Mouse (Mus musculus) common myeloid progenitor, adult 5-6 weeks (primary cell): ENCODE results near the gene Capza2. TPM values are rescaled to one million over a fixed set of nuclear protein-coding genes. Genes with fewer than 3 reads are reported as not detected.
A peak's percentile ranks its signal among the peaks of the same experiment; 100 is the strongest.

ENCODE experiments used
- ATAC-seq: replicated peaks from 2 replicates; pipeline ENCODE4 v1.8.0; 2016; ENCODE audit warnings: low read depth, mild to moderate bottlenecking, moderate TSS enrichment, inconsistent platforms; ENCODE audit not compliant: poor library complexity, severe bottlenecking
- total RNA-seq: library from RNA; stranded (forward); fragments of 200-1000, 187-1606 nt; gene quantifications from 2 replicates; pipeline ENCODE4 v1.2.3, GENCODE M21; 2017

The Capza2 gene
- total RNA-seq, 1 experiment from 2014 or later = 287 TPM

DNA sequence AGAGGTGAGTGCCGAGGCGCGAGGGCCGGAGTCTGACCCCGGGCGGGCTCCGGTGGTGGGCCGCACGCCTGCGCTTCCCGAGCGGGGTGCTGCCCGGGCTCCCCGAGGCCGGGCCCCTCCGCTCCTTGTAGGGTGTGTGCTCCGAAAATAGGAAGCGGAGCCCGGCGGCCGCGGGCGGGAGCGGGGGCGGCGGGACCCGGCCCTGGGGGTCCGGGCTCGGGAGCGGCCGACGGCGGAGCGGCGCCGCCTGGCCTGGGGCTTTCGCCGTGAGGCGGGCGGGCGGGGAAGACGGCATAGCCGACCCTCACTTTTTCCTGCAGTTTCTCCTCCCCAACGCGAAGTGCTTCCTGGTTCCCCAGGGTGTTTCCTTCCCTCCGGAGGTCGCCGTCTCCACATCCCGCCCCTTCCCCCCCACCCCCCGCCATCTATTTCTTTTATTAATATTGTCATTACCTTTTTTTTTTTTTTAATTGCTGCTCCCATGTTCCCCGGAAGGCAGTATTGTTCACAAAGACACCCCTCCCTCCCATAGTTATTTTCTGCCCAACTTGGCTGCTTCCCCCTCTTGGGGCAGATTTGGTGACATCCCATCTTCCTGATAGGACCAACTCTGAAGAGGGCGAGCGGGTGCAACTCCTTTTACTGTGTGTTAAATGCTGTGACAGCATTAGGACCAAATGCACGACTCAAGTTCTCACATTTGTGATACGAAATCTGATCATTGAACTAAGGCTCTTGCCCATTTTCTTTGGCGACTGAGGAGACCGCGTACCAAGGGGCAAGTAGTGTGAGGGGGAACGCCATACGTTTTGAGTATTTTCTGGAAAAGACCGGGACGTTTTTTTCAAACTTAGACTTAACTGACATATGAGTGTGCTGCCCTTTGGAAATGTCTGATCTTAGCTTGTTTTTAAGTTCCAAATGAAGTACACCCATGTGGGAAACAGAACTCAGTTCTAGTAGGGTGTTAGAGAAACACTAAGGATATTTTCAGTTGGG lies 1.5 kb downstream of the Capza2 start:
- peak; percentile 0; the same call in 1 of the 2 replicates for ATAC-seq

DNA sequence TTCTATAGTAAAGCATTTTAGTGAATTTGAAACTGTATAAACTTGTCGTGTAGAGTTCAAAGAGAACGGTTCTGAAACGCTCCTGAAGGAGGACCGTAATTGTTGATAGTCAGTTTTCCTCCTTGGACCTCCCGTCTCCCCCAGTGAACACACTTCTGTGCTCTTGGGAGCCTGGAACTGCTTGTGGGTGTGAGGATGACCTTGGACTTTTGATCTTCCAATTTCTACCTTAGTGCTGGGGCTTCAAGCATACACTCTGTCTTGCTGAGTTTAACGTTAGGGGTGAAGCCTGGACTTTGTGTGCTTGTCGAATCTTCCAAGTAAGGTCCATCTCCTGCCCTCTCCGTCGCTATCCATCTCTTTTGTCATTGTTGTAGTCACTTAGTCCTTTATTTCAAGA lies 4.0 kb downstream of the Capza2 start:
- no peak for ATAC-seq

DNA sequence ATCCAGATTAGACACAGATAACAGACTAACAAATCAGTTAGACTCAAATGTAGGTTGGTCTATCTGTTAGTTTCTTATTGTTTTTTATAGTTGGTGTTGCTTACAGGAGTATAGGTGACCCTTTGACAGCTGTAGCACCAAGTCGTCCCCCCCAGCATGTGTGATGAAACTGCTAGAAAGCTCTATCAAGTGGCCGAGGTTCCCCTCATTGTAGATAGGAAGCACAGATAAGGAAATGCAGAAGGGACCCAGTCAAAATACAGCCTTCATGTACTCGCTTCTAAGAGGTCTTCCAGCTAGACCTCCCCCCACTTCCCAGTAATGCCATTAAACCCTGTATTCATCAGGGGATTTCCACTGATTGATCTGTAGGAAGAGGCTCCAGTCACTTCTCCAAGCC lies 6.7 kb downstream of the Capza2 start:
- ATAC-seq = peak; percentile 58

DNA sequence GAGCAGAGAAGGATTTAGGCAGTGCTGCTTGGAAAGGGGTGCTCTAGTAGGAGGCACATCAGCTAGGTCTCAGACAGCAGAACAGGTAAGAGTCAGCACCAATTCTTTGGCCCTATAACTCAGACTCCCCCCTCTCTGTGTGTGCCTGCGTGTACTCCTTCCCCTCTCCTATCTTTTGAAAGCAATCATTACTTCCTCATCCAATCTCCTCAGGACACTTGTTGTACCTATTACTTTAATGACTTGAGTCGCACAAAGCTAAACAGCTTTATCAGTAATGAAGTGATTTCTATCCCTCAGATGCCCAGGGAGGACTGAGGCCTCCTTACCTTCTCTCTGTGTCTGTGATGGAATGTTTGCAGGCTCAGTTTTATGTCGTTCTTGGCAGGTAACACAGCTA lies 10.1 kb downstream of the Capza2 start:
- ATAC-seq = peak; percentile 50

DNA sequence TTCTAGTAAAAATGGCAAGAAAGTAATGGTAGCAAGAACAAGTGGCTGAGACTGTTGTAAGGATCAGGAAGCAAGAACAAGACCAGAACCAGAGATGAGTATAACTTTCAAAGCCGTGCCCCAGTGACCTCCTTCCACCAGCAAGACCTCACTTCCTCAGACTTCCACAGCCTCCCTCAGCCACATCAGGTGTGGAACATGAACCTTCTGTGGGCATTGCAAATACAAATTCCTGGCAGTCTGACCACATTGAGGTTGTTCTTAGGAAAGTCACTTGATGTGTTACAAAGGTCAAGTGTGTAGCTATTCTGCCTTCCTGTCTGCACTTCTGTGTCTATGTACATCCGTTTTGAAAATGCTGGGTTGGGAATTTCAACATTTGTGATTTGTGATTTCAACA lies 16.1 kb downstream of the Capza2 start:
- ATAC-seq = peak; percentile 13; the same call in 1 of the 2 replicates

DNA sequence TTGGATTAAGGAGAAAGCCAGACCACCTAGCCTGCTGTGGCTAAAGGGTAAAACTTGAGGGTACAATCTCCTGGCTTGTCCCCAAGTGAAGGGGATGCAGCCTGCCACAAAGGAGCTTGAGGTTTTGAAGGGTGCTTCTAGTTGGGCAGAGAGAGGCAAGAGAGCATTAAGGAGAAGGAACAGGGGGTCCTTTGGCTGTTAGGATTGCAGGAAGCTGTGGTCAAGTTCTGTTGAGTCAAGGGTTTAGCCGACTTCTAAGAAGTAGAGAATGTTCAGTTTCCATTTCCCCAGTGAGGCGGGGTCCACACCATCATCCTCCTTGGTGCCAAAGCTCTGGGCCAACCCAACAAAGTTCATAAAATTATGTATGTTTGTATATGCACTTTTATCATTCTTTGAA lies 19.0 kb downstream of the Capza2 start:
- ATAC-seq = peak; percentile 87

DNA sequence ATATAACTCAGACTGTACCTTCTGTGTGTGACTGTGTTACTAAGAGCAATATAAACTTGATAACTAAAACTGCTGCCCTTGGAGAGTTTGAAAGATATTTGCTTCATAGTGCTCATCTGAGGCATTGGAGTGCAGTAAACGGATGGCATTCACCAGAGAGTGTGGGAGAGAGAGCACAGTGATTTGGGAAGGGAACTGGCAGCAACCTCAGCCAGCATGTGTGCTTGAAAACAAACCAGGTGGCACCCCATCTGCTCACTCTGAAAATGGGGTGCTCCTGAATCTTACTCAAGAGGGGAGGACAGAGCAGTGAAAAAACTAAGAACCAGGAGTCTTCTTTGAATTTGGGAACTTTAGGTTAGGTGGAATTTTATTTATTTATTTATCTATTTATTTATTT lies 21.3 kb downstream of the Capza2 start:
- no peak for ATAC-seq

DNA sequence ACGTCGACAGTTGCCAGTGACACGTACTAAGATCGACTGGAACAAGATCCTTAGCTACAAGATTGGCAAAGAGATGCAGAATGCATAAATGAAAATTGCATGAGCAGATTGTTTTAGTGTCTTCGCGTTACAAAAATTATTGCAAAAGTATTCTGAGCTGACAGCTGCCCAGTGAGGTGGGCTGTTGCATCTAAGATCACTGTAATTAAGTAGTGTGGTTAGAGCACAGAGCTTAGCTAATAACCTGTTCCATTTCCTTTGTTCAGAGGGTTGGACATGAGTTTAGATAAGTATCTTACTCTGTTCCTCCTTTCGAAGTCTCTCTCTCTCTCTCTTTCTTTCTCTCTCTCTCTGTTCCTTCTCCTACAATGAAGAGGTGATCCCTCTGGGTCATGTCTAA lies 29.3 kb downstream of the Capza2 start:
- ATAC-seq = no peak

DNA sequence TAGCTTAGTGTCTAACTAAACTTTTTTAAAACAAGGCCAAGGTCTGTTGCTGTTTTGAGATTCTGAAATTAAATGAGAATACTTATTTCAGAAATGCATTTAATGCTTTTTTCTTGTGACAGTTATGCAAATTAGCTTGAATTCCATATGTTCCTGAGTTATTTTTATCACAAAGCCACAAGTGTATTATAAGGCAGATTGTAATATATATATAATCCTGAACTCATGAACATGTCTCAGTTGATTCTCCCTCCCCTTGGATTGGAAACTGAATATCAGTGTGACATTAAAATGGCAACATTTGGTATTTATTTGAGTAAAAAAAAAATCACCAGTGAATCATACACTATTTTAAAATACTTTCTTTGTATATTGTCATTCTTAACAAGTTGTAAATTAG lies 30.0 kb downstream of the Capza2 start:
- no peak for ATAC-seq

DNA sequence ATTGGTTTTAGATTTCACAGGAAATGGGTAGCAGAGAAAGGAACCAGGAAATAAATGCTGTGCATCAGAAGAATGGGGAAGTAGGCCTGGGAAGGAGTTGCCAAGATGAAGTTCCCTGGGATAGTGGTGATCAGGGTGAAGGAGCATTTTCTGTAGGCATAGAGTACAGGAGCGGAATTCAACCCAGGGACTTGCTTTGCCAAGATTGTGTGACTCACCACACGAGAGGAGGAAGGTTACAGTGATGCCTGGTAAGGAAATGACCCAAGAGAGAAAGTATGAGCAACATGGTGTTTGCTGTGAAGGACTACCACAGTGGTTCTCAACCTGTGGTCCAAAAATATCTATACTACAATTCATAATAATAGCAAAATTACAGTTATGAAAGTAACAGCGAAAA lies 31.8 kb downstream of the Capza2 start:
- ATAC-seq = 0 out of 2 replicates have a peak, but pooled peaks have one; percentile 16

DNA sequence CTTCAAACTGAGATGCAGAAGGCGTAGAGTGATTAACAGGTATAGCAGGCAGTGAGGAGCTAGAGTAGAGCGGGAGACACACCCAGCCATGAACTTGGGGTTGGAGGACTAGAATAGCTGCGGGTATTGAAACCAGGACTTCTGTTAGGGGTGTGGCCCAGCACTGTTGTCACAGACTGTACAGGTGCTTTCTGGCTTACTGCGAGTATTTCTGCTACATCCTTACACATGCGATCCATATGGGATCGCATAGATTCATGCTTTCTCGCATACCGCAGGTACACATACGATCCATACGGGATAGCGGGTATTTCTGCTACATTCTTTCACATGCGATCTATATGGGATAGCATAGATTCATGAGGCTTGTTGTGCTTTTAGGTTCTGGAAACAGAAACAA lies 32.3 kb downstream of the Capza2 start:
- no peak for ATAC-seq

DNA sequence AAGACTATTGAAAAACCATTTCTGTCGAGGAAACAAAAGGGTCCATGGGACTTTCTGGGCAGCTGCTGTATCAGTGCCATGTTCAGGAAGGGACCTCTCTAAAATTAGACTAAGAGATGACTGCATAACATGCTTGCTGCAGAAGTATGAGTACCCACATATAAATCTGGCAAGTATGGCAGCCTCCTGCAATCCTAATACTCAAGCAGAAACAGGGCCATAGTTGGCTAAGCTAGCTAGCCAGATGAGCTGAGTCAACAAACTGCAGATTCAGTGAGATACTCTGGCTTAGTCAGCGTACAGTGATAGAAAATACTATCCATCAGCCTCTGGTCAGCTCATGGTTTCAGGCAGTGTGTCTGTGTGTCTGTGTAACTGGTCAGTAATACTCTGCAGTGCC lies 33.8 kb downstream of the Capza2 start:
- ATAC-seq = no peak

DNA sequence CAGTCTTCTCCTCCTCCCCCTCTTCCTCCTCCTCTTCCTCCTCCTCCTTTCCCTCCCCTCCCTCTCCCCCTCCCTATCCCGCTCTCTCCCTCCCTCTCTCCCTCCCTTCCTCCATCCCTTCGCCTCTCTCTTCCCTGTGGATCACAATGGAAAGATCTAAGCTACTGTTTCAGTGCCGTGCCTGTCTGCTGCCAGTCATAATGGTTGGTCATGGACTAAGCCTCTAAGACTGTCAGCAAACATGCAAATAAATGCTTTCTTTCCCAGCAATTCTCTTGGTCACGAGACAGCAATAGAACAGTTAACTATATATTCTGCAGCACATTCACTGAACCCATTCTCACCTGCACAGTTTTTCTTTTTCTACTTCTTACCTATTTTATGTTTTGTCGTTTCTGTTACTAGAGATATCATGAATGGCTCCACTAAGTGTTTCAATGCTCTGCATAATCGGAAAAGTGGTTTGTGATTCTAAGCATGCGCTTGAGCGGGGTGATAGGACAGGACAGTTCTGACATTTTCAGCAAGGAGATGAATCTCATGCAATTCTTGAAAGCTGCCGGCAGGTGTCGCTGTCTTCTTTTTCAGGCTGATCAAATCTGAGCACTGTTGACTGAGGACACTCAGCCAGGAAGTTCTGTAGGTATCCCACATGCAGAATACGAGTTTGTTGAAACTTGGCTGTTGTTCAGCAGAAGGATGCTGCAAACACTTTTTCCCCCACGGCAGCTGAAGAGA lies 39.2 kb downstream of the Capza2 start:
- peak; percentile 91 for ATAC-seq

DNA sequence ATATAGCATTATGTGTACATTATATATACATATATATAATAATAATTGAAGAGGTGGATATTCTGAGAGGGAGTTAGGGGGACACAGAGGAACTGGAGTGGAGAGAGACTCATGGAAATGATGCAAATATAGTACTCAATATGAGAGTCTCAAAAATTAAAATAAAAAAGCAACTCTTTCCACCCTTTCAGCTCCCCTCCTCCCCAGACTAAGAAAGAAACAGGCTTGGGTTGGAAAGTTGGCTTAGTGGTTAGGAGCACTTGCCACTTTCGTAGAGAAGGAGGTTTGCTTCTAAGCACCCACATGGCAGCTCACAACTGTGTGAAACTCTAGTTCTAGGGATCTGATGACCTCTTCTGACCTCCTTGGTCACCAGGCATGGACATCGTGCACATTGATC lies 41.0 kb downstream of the Capza2 start:
- no peak for ATAC-seq

DNA sequence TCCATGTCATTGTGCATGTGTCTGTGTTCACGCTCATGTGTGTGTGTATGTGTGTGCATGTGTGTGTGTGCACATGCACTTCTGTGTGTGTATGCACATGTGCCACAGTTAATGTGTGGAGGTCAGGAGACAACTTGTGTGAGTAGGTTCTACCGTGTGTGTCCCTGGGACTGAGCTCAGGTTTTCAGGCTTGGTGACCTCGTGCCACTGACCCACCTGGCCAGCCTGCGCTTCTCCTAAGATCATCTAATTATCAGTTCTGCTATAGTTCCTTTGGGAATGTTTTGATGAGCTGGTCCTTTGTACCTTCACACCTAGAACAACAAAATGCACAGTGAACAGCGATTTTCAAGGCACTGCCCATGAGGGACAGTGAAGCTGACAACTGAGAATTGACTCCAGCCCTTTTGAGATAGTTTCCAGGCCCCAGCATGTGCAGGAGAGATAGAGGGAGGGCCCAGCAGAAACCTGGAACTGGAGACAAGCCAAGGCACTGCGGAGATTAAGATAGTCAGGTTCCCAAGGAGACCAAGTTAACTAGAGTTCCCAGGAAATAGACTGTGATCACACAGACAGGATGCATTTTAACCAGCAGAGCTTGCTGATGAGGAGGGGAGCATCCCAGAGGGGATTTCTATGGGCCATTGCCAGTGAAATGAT lies 44.4 kb downstream of the Capza2 start:
- ATAC-seq = peak; percentile 72

DNA sequence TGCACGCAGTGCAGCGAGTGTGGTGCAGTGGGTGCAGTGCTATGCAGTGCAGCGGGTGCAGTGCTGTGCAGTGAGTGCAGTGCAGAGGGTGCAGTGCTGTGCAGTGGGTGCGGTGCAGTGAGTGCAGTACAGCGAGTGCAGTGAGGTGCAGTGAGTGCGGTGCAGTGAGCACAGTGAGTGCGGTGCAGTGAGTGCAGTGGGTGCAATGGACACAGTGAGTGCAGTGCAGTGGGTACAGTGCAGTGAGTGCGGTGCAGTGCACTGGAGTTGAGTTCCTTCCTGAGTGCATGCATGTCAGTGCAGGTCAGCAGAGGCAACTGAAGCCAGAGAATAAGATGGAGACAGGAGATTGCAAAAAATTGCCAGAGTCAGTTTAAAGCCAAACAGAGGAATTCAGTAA lies 45.8 kb downstream of the Capza2 start:
- ATAC-seq = peak; percentile 3; the same call in 1 of the 2 replicates

DNA sequence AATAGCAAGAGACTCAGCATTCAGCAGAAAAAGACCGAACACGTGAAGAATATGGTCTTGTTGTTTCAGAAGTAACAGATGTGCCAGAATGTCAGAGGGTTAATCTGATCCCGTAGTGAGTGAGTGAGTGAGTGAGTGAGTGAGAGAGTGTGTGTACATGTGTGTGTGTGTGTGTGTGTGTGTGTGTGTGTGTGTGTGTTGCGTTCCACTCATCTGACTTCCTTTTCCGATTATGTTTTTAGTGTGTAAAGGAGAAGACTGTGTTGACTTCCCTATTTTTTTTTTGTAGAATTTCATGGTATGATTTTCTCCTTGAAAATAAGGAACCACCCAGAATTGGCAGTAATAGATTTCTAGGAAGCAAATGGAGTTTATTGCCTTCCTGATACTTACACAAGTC lies 52.6 kb downstream of the Capza2 start:
- peak; percentile 66 for ATAC-seq

DNA sequence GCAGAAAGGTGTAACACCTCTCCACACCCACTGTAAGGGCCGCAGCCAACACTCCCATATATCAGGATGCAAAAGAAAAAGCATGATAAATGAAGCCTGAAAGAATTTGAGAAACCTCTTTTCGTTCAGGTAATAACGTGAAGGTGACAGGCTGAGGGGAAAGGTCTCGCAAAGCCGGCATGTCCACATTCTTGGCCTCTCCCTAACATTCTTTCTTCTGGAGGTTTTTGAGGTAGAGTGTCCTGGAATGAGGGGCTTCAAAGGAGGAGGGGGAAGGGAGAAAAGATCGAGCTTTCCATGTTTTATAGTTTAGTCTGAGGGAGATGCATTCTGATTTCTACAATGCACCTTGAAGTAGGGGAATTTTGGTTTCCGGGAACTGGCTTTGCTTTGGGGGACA lies 56.6 kb downstream of the Capza2 start, which contains the start of gene St7:
Gene St7 (plus strand): TSS at position 287 of the 400 bp plus-strand sequence.
- no peak for ATAC-seq

DNA sequence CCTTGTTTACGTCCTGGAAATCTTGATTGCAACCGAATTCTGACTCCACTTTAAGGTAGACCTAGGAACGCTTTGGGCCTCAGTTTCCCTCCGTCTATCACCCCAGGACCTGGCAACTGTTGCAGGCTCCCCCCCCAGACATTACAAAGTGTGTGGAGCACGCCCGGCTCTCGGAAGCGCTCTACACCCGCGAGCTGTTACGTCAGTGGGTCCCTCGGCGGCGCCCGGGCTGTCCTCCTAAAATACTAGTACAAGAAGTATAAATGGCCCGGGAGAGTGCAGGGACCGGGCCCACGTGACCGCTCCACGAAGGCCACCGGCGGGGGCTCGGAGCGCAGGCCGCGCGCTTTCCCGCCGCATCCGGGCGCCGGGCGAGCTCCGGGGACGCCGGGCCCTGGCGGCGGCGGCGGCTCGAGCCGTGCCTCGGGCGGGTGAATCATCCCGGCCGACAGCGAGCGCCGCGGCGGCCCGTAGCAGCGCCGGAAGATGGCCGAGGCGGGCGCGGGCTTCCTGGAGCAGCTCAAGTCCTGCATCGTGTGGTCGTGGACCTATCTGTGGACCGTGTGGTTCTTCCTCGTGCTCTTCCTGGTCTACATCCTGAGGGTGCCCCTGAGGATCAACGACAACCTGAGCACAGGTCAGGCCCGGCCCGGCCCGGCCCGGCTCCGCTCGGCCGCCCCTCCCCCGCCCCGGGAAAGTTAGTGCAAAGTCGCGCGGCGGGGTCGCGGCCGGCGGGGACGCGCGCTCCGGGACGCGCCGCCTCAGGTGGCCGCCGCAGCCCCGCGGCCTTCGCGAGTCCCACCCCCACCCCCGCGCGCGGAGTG lies 57.9 kb downstream of the Capza2 start:
- peak; percentile 66 for ATAC-seq

DNA sequence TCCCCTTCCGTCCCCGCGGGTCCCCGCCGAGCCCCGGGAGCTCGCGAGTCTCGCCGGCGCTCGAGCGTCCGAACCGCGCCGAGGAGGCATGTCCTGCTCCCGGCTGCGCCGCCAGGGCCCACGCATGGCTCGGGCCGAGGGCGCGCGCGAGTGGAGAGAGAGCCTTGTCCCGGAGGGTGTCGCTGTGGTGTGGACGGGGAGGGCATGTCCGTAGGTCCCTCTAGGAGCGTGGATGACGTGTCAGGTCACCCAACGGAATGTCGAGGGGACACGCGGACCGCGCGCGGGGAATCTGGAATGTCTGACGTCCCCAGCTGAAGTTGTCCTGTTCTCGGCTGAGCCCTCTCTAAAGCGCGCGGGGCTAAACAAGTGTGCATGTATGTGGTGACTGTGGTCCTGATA lies 58.5 kb downstream of the Capza2 start:
- peak; percentile 80 for ATAC-seq
